Mouse (Mus musculus) liver (tissue): Measurements from ENCODE around the gene Sox1.

Experiments
- DNase-seq: peaks from one replicate; pipeline ENCODE4 v3.0.0-alpha.2; 2020; ENCODE audit warnings: mixed read lengths

Gene Sox1

GRCm38 (mm10) chr8:12427886-12428799 lies 33.0 kb downstream of the Sox1 start:
- DNase-seq, result no peak

GRCm38 (mm10) chr8:12428931-12429330 lies 33.8 kb downstream of the Sox1 start:
- no peak for DNase-seq

GRCm38 (mm10) chr8:12429601-12430172 lies 34.6 kb downstream of the Sox1 start:
- DNase-seq, result no peak

- DNase-seq, result no peak
Measured at GRCm38 (mm10) chr8:12430173-12430899, 35.2 kb downstream of the Sox1 start.

GRCm38 (mm10) chr8:12430900-12431737 lies 36.0 kb downstream of the Sox1 start:
- no peak for DNase-seq

- no peak for DNase-seq
Measured at GRCm38 (mm10) chr8:12431738-12432055, 36.6 kb downstream of the Sox1 start.

- DNase-seq, result no peak
Measured at GRCm38 (mm10) chr8:12432546-12432945, 37.5 kb downstream of the Sox1 start.

- no peak for DNase-seq
Measured at GRCm38 (mm10) chr8:12434771-12435170, 39.7 kb downstream of the Sox1 start.

- DNase-seq, result no peak
Measured at GRCm38 (mm10) chr8:12438021-12438420, 42.9 kb downstream of the Sox1 start.

GRCm38 (mm10) chr8:12439044-12439443 lies 43.9 kb downstream of the Sox1 start:
- no peak for DNase-seq

GRCm38 (mm10) chr8:12439846-12440245 lies 44.8 kb downstream of the Sox1 start:
- DNase-seq, result no peak

GRCm38 (mm10) chr8:12440997-12441396 lies 45.9 kb downstream of the Sox1 start:
- no peak for DNase-seq

- no peak for DNase-seq
Measured at GRCm38 (mm10) chr8:12445258-12445657, 50.2 kb downstream of the Sox1 start.

- no peak for DNase-seq
Measured at GRCm38 (mm10) chr8:12445926-12446680, 51.0 kb downstream of the Sox1 start.
